12 mouse cellular contexts compared by ENCODE assay signal in genomic region chr5:100466624-100467023, GRCm38 (mm10). TPM values are rescaled to one million over a fixed set of nuclear protein-coding genes. Genes with fewer than 3 reads are reported as not detected.
DNase-seq lines count a peak whose midpoint lies in the region; ATAC-seq and TF ChIP-seq lines count a peak whose summit lies in the region.
"Had no signal": no experiment of that assay in that cellular context is flagged by ENCODE, and none has a peak within 500 bp of the region (broad histone marks: within the 10 kb centered on the region; RNA-seq: fewer than 3 reads in every experiment).

No protein-coding gene starts in this region.

- no peaks in the 10 kb centered on the region for H3K27me3 ChIP-seq in CH12.LX (replicated peaks)
- H3K27me3 ChIP-seq: limb, embryonic 12.5 days; stomach, embryonic 15.5 days had no signal

- no peak for TF ChIP-seq CTCF in CH12.LX (conservative IDR thresholded peaks at IDR 0.05 in 1 of 2, IDR thresholded peaks at IDR 0.05 in 1 of 2; ENCODE audit: low read depth in 2 of 2, low read length in 2 of 2)

- TF ChIP-seq EP300 in CH12.LX (IDR thresholded peaks at IDR 0.05; ENCODE audit: low read length), result 0 out of 2 replicates have a peak, but pooled peaks have one; percentile 39

- DNase-seq in CH12.LX (ENCODE audit: extremely low read depth), result peak; percentile 63
- DNase-seq in R1 (ENCODE audit: low read depth, low spot score), result peak; percentile 29
- DNase-seq in gastrocnemius, postnatal 25 days, result no peak
- no peak for DNase-seq in urinary bladder, adult 2 months (ENCODE audit: low spot score)
- DNase-seq in cerebellum, postnatal 4 days (ENCODE audit: low spot score in 2 of 2), result no peak
- DNase-seq: adrenal gland, postnatal 14 days had no signal

- H3K27ac ChIP-seq in CH12.LX (ENCODE audit: insufficient read depth, low read depth), result no peak overlapping the region
- H3K27ac ChIP-seq: hindbrain, postnatal 0 days; kidney, postnatal 0 days; limb, embryonic 12.5 days; stomach, embryonic 15.5 days had no signal

- H3K79me2 ChIP-seq in CH12.LX (replicated peaks; ENCODE audit: control insufficient read depth, extremely low read depth, insufficient read depth, poor library complexity, severe bottlenecking), result no peaks in the 10 kb centered on the region; the same call in 1 of the 2 replicates

- H3K4me3 ChIP-seq in CH12.LX (replicated peaks in 1 of 3; ENCODE audit: low read depth in 2 of 3, low read length in 2 of 3, poor library complexity in 1 of 3), result no peak overlapping the region
- H3K4me3 ChIP-seq: limb, embryonic 12.5 days; stomach, embryonic 15.5 days had no signal

- in situ Hi-C loops in CH12.LX (cut with MboI; ENCODE audit: low pct_ligation_motif_present, low pct_unique_long_range_greater_than_20kb, low sequenced_read_pairs), result no loop called here

- H3K9ac ChIP-seq in CH12.LX (ENCODE audit: insufficient read depth, low read depth), result no peak overlapping the region
- H3K9ac ChIP-seq: limb, embryonic 12.5 days; stomach, embryonic 15.5 days had no signal

- no peak for TF ChIP-seq RAD21 in CH12.LX (IDR thresholded peaks at IDR 0.05; ENCODE audit: low read depth, low read length)

- peak; percentile 92 for ATAC-seq in inflammation-experienced regulatory T-cells, adult 6 months
- ATAC-seq in megakaryocyte-erythroid progenitor cell, adult 5-6 weeks (replicated peaks; ENCODE audit: low FRiP score, low TSS enrichment, poor library complexity, severe bottlenecking), result peak; percentile 92
- ATAC-seq: hindbrain, postnatal 0 days had no signal

- peaks cover 0 to 20% of the 10 kb centered on the region in 2 experiments; a peak in 1 of 4 replicates for H3K4me1 ChIP-seq in CH12.LX (ENCODE audit: control insufficient read depth in 1 of 2, insufficient read depth in 2 of 2)
- H3K4me1 ChIP-seq: limb, embryonic 12.5 days; stomach, embryonic 15.5 days had no signal

- dilution Hi-C loops in CH12.LX (cut with MboI; ENCODE audit: extremely low pct_ligation_motif_present, extremely low pct_unique_long_range_greater_than_20kb, low sequenced_read_pairs), result no loop called here

- TF ChIP-seq POLR2A in CH12.LX (IDR thresholded peaks at IDR 0.05; ENCODE audit: low read depth, low read length), result no peak

- H3K9me3 ChIP-seq in CH12.LX (replicated peaks; ENCODE audit: low read length), result no peaks in the 10 kb centered on the region
- H3K9me3 ChIP-seq: limb, embryonic 12.5 days; stomach, embryonic 15.5 days had no signal

- H3K4me2 ChIP-seq in CH12.LX (ENCODE audit: insufficient read depth, low read depth, poor library complexity, severe bottlenecking), result no peak overlapping the region
- H3K4me2 ChIP-seq: limb, embryonic 12.5 days; stomach, embryonic 15.5 days had no signal

- H3K36me3 ChIP-seq in CH12.LX (replicated peaks in 1 of 2; ENCODE audit: control insufficient read depth in 1 of 2, insufficient read depth in 1 of 2, low read length in 1 of 2), result peaks cover 19 to 60% of the 10 kb centered on the region in 2 experiments

TF ChIP-seq in CH12.LX, 34 proteins besides CTCF, POLR2A, EP300 and RAD21:
- TF ChIP-seq ETS1 (conservative IDR thresholded peaks at IDR 0.05; ENCODE audit: low read depth, low read length) (peak; percentile 96), USF1 (IDR thresholded peaks at IDR 0.05; ENCODE audit: low read depth, low read length) (no peak), BHLHE40 (IDR thresholded peaks at IDR 0.05; ENCODE audit: low read depth, low read length) (peak; percentile 93), NELFE (IDR thresholded peaks at IDR 0.05; ENCODE audit: low read depth, low read length) (no peak), MAZ (IDR thresholded peaks at IDR 0.05; ENCODE audit: low read depth, low read length) (no peak), JUND (conservative IDR thresholded peaks at IDR 0.05; ENCODE audit: low read depth, low read length) (0 out of 2 replicates have a peak, but pooled peaks have one; percentile 31), MYC (IDR thresholded peaks at IDR 0.05; ENCODE audit: low read depth, low read length) (0 out of 2 replicates have a peak, but pooled peaks have one; percentile 48), SMC3 (IDR thresholded peaks at IDR 0.05; ENCODE audit: low read depth, low read length) (no peak), SIN3A (IDR thresholded peaks at IDR 0.05; ENCODE audit: low read length) (no peak), JUN (IDR thresholded peaks at IDR 0.05; ENCODE audit: insufficient read depth, low read depth, low read length) (peak; percentile 30; the same call in 1 of the 2 replicates), USF2 (conservative IDR thresholded peaks at IDR 0.05; ENCODE audit: low read depth, low read length) (no peak), ZKSCAN1 (IDR thresholded peaks at IDR 0.05; ENCODE audit: borderline replicate concordance, low read depth, low read length) (no peak)

RNA-seq across cellular contexts. Expression of gene Lin54, which starts 33.8 kb away (rescaled TPM):
- 12.8 and 12.9 TPM in 2 replicates for total RNA-seq in CH12.LX (2012; rRNA removed)
- 14.1 and 15.2 TPM in 2 replicates for total RNA-seq in CH12.LX (2014; rRNA removed)
- 11.8 and 14.1 TPM in 2 replicates for polyA plus RNA-seq in CH12.LX (2012; ENCODE audit: insufficient read length, low read depth)
- polyA plus RNA-seq in inflammation-experienced regulatory T-cells, adult 6 months (2017; shearing (Covaris generic)), result 10 to 100 TPM in 1 of 3 experiments, 1 to 10 TPM in 2; 8.2 to 10.3 (median 9.2) TPM
- 40.5 and 45.3 TPM in 2 replicates for total RNA-seq in megakaryocyte-erythroid progenitor cell, adult 5-6 weeks (2014; fragmentation: Nextera tagmentation)
- 32.1 and 56.5 TPM in 2 replicates for total RNA-seq in megakaryocyte-erythroid progenitor cell, adult 5-6 weeks (2017)
- 1 to 10 TPM; 4.7 to 6.4 TPM for total RNA-seq in gastrocnemius, postnatal 25 days (2021)
- 6.2 and 6.6 TPM in 2 replicates for polyA plus RNA-seq in urinary bladder, adult 2 months (2012; rRNA removed)

RNA-seq across cellular contexts. Expression of gene Sec31a, which starts 50.6 kb away (rescaled TPM):
- 52.2 and 69.1 TPM in 2 replicates for total RNA-seq in CH12.LX (2012; rRNA removed)
- total RNA-seq in CH12.LX (2014; rRNA removed), result 48.2 and 48.5 TPM in 2 replicates
- polyA plus RNA-seq in CH12.LX (2012; ENCODE audit: insufficient read length, low read depth), result 131 and 161 TPM in 2 replicates
- polyA plus RNA-seq in inflammation-experienced regulatory T-cells, adult 6 months (2017; shearing (Covaris generic)), result 100 to 1,000 TPM in 1 of 3 experiments, 10 to 100 TPM in 2; 71.1 to 124 (median 73.2) TPM
- 121 and 126 TPM in 2 replicates for total RNA-seq in megakaryocyte-erythroid progenitor cell, adult 5-6 weeks (2014; fragmentation: Nextera tagmentation)
- 95.7 and 121 TPM in 2 replicates for total RNA-seq in megakaryocyte-erythroid progenitor cell, adult 5-6 weeks (2017)
- total RNA-seq in gastrocnemius, postnatal 25 days (2021), result 10 to 100 TPM; 61.2 to 65.4 TPM
- 148 and 178 TPM in 2 replicates for polyA plus RNA-seq in urinary bladder, adult 2 months (2012; rRNA removed)

RNA-seq across cellular contexts. Expression of gene Cops4, which starts 51.5 kb away (rescaled TPM):
- total RNA-seq in CH12.LX (2012; rRNA removed), result 122 and 149 TPM in 2 replicates
- total RNA-seq in CH12.LX (2014; rRNA removed), result 264 and 298 TPM in 2 replicates
- polyA plus RNA-seq in CH12.LX (2012; ENCODE audit: insufficient read length, low read depth), result 133 and 134 TPM in 2 replicates
- polyA plus RNA-seq in inflammation-experienced regulatory T-cells, adult 6 months (2017; shearing (Covaris generic)), result 100 to 1,000 TPM in 2 of 3 experiments, 10 to 100 TPM in 1; 99.1 to 127 (median 102) TPM
- 86.0 and 93.6 TPM in 2 replicates for total RNA-seq in megakaryocyte-erythroid progenitor cell, adult 5-6 weeks (2014; fragmentation: Nextera tagmentation)
- 186 and 187 TPM in 2 replicates for total RNA-seq in megakaryocyte-erythroid progenitor cell, adult 5-6 weeks (2017)
- 10 to 100 TPM; 91.6 to 94.1 TPM for total RNA-seq in gastrocnemius, postnatal 25 days (2021)
- 66.8 and 69.9 TPM in 2 replicates for polyA plus RNA-seq in urinary bladder, adult 2 months (2012; rRNA removed)

Comparison
In these comparisons a context has a peak if more than half of its experiments do, and no peak if none do; other contexts are left out.
1. DNase-seq: peak in CH12.LX (single experiment) and R1 (single experiment); none in gastrocnemius, postnatal 25 days (single experiment), urinary bladder, adult 2 months (single experiment) and cerebellum, postnatal 4 days (0 of 2).